23 mouse cellular contexts compared by ENCODE assay signal in genomic region chr3:145855299-145855698, GRCm38 (mm10).
A peak's percentile ranks its signal among the peaks of the same experiment; 100 is the strongest.
DNase-seq lines count a peak whose midpoint lies in the region; ATAC-seq and TF ChIP-seq lines count a peak whose summit lies in the region.
"Had no signal": no experiment of that assay in that cellular context is flagged by ENCODE, and none has a peak within 500 bp of the region (broad histone marks: within the 10 kb centered on the region; RNA-seq: fewer than 3 reads in every experiment).

No protein-coding gene starts in this region.

- peaks cover 1% of the 10 kb centered on the region; the same call in 1 of the 2 replicates for H3K4me1 ChIP-seq in heart, adult 2 months (ENCODE audit: control insufficient read depth, insufficient read depth, low read length)
- 0 out of 2 replicates have a peak, but pooled peaks cover 4% of the 10 kb centered on the region for H3K4me1 ChIP-seq in midbrain, embryonic 14.5 days (ENCODE audit: control insufficient read depth, insufficient read depth, low read length)
- no peaks in the 10 kb centered on the region for H3K4me1 ChIP-seq in midbrain, embryonic 11.5 days (ENCODE audit: control insufficient read depth, insufficient read depth, low read length)
- peaks cover 8% of the 10 kb centered on the region; the same call in 1 of the 2 replicates for H3K4me1 ChIP-seq in forebrain, embryonic 16.5 days (replicated peaks; ENCODE audit: control insufficient read depth, insufficient read depth, low read length)
- H3K4me1 ChIP-seq: kidney, embryonic 15.5 days; limb, embryonic 13.5 days; liver, embryonic 12.5 days had no signal

- H3K9me3 ChIP-seq in midbrain, embryonic 14.5 days (ENCODE audit: control insufficient read depth, low read length): no peaks in the 10 kb centered on the region
- H3K9me3 ChIP-seq in midbrain, embryonic 11.5 days (ENCODE audit: control insufficient read depth, low read length): no peaks in the 10 kb centered on the region
- 0 out of 2 replicates have a peak, but pooled peaks cover 5% of the 10 kb centered on the region for H3K9me3 ChIP-seq in forebrain, embryonic 16.5 days (ENCODE audit: control insufficient read depth, low read length)
- H3K9me3 ChIP-seq: heart, embryonic 15.5 days; limb, embryonic 13.5 days; liver, embryonic 12.5 days had no signal

- H3K27ac ChIP-seq in heart, adult 2 months: peak overlapping the region; percentile 66
- peak overlapping the region; percentile 66 for H3K27ac ChIP-seq in midbrain, embryonic 14.5 days (replicated peaks; ENCODE audit: low read depth, low read length)
- H3K27ac ChIP-seq in midbrain, embryonic 11.5 days (ENCODE audit: low read depth, low read length): no peak overlapping the region
- no peak overlapping the region for H3K27ac ChIP-seq in forebrain, embryonic 16.5 days (ENCODE audit: low read length)
- H3K27ac ChIP-seq: heart, embryonic 15.5 days; kidney, embryonic 15.5 days; limb, embryonic 13.5 days; liver, embryonic 12.5 days; stomach, postnatal 0 days had no signal

- H3K79me2 ChIP-seq in heart, adult 2 months (replicated peaks; ENCODE audit: control insufficient read depth, insufficient read depth, low read length): no peaks in the 10 kb centered on the region; the same call in 1 of the 2 replicates

- ATAC-seq in midbrain, embryonic 14.5 days (ENCODE audit: low FRiP score, low TSS enrichment): no peak
- no peak for ATAC-seq in midbrain, embryonic 11.5 days (ENCODE audit: low FRiP score)
- no peak for ATAC-seq in forebrain, embryonic 16.5 days
- ATAC-seq: intestine, postnatal 0 days; liver, embryonic 12.5 days had no signal

- no peak for TF ChIP-seq CTCF in heart, adult 2 months (IDR thresholded peaks at IDR 0.05)

- H3K36me3 ChIP-seq in heart, adult 2 months (ENCODE audit: control insufficient read depth, insufficient read depth, low read length): no peaks in the 10 kb centered on the region; the same call in 1 of the 2 replicates
- H3K36me3 ChIP-seq in midbrain, embryonic 14.5 days (ENCODE audit: control insufficient read depth, insufficient read depth, low read length): no peaks in the 10 kb centered on the region
- no peaks in the 10 kb centered on the region for H3K36me3 ChIP-seq in midbrain, embryonic 11.5 days (ENCODE audit: control insufficient read depth, insufficient read depth, low read length)
- no peaks in the 10 kb centered on the region for H3K36me3 ChIP-seq in forebrain, embryonic 16.5 days (ENCODE audit: control insufficient read depth, insufficient read depth)
- H3K36me3 ChIP-seq: forebrain, embryonic 10.5 days; midbrain, embryonic 12.5 days had no signal

- no peak overlapping the region for H3K9ac ChIP-seq in heart, adult 2 months (ENCODE audit: low read depth, low read length)
- H3K9ac ChIP-seq in midbrain, embryonic 14.5 days (replicated peaks; ENCODE audit: low read length): no peak overlapping the region
- H3K9ac ChIP-seq in midbrain, embryonic 11.5 days (ENCODE audit: low read length): no peak overlapping the region
- H3K9ac ChIP-seq in forebrain, embryonic 16.5 days (replicated peaks; ENCODE audit: low read depth, low read length): no peak overlapping the region
- H3K9ac ChIP-seq: heart, embryonic 15.5 days; kidney, embryonic 15.5 days; limb, embryonic 13.5 days; liver, embryonic 12.5 days; midbrain, embryonic 12.5 days had no signal

- TF ChIP-seq EP300 in heart, adult 2 months (IDR thresholded peaks at IDR 0.05; ENCODE audit: insufficient read depth, low read depth, low read length): no peak

- H3K27me3 ChIP-seq in heart, adult 2 months (ENCODE audit: control insufficient read depth, insufficient read depth, low read length): no peaks in the 10 kb centered on the region
- no peaks in the 10 kb centered on the region for H3K27me3 ChIP-seq in midbrain, embryonic 14.5 days (ENCODE audit: control insufficient read depth, insufficient read depth, low read length)
- H3K27me3 ChIP-seq in midbrain, embryonic 11.5 days (ENCODE audit: control insufficient read depth, insufficient read depth, low read length): no peaks in the 10 kb centered on the region
- H3K27me3 ChIP-seq in forebrain, embryonic 16.5 days (replicated peaks; ENCODE audit: control insufficient read depth, insufficient read depth, low read length): no peaks in the 10 kb centered on the region
- H3K27me3 ChIP-seq: heart, embryonic 15.5 days; kidney, embryonic 15.5 days; limb, embryonic 13.5 days; liver, embryonic 12.5 days; midbrain, embryonic 12.5 days had no signal

- no peak for TF ChIP-seq POLR2A in heart, adult 2 months (IDR thresholded peaks at IDR 0.05; ENCODE audit: insufficient read depth, low read depth, low read length)

- WGBS in heart, adult 2 months: 58% methylated on average over 6 of the region's 6 CpGs
- 93% methylated on average over 6 of the region's 6 CpGs for WGBS in midbrain, embryonic 14.5 days
- WGBS in midbrain, embryonic 11.5 days: 88% methylated on average over 6 of the region's 6 CpGs
- WGBS in forebrain, embryonic 16.5 days: 92% methylated on average over 6 of the region's 6 CpGs

- H3K4me3 ChIP-seq in heart, adult 2 months: no peak overlapping the region
- H3K4me3 ChIP-seq in midbrain, embryonic 14.5 days (replicated peaks; ENCODE audit: low read depth, low read length): no peak overlapping the region
- no peak overlapping the region for H3K4me3 ChIP-seq in midbrain, embryonic 11.5 days (ENCODE audit: low read depth, low read length)
- no peak overlapping the region for H3K4me3 ChIP-seq in forebrain, embryonic 16.5 days (replicated peaks; ENCODE audit: low read length)
- H3K4me3 ChIP-seq: forebrain, embryonic 10.5 days; heart, embryonic 15.5 days; kidney, embryonic 15.5 days; limb, embryonic 13.5 days; liver, embryonic 12.5 days; midbrain, embryonic 12.5 days had no signal

- DNase-seq in adrenal gland, adult 8-10 months: peak; percentile 14
- DNase-seq in adrenal gland, postnatal 14 days: no peak
- DNase-seq in heart, adult 2 months: no peak
- no peak for DNase-seq in heart, adult 9 months (ENCODE audit: low spot score in 2 of 2)
- DNase-seq in midbrain, embryonic 14.5 days: no peak
- DNase-seq in midbrain, embryonic 11.5 days (ENCODE audit: low spot score, missing footprints): no peak
- DNase-seq: cerebellum, adult 18-20 months; cerebellum, postnatal 14 days; kidney, postnatal 36 days; lung, adult 18-20 months; lung, postnatal 10 days; right cerebral cortex, postnatal 14 days; thymus, adult 2 months; thymus, postnatal 4 days had no signal

- intact Hi-C loops in heart, adult 2 months (cut with DNase I): loop anchor here (5.0 kb wide), 1 partner anchor 273 kb away; no protein-coding TSS in a partner anchor

- no peak overlapping the region for H3K4me2 ChIP-seq in midbrain, embryonic 14.5 days (ENCODE audit: low read length)
- no peak overlapping the region for H3K4me2 ChIP-seq in midbrain, embryonic 11.5 days
- no peak overlapping the region for H3K4me2 ChIP-seq in forebrain, embryonic 16.5 days (ENCODE audit: low read length)
- H3K4me2 ChIP-seq: heart, embryonic 15.5 days; kidney, embryonic 15.5 days; limb, embryonic 13.5 days; liver, embryonic 12.5 days; midbrain, embryonic 12.5 days had no signal

Comparison
In these comparisons a context has a peak if more than half of its experiments do, and no peak if none do; other contexts are left out.
1. H3K27ac ChIP-seq: peak in heart, adult 2 months (single experiment) and midbrain, embryonic 14.5 days (single experiment); none in midbrain, embryonic 11.5 days (single experiment) and forebrain, embryonic 16.5 days (single experiment).